Mouse (Mus musculus): ENCODE measurements at regions not wholly inside any gene's neighbourhood (a gene's known extent, or its start where the extent isn't known, plus 50 kb on each side); places are given as distances from the start of the nearest gene placed in this dataset.

DNA sequence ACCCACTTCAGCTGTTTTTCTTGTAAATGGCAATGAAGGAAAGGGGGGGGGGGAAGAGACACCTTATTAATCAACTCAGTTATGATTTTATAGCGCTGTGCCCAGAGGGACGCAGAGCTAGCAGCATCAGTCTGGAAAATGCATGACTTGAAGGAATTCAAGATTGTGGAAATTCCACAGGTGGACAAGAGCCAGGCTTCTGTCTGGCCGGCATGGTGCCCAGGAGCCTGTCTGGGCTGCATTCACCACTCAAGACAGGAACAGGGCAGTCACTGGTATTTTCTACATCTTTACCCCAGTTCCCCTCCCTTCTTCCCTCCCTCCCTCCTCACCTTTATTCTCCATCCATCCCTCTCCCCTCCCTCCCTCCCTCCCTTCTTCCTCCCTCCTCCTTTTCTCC lies 339.1 kb upstream of the Auts2 start:
- DNase-seq, result no peak

DNA sequence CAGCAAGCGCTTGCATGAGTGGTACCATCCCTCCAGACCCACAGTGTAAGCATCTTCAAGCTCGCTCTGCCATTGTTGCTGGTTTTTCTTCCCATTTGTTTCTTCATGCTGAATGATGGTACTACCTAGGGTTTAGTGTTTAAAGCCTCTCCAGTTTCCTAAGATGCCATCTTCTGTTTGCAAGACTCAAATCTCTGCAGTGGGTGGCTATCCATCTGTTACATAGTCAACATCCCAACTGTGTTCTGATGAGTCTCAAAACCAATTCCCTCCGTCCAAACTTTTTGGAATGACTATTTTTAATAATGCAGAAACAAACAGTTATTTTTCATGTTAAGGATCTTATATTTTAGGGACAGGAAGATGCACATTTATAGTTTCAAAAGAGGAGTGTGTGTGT lies 338.0 kb upstream of the Auts2 start:
- no peak for DNase-seq

DNA sequence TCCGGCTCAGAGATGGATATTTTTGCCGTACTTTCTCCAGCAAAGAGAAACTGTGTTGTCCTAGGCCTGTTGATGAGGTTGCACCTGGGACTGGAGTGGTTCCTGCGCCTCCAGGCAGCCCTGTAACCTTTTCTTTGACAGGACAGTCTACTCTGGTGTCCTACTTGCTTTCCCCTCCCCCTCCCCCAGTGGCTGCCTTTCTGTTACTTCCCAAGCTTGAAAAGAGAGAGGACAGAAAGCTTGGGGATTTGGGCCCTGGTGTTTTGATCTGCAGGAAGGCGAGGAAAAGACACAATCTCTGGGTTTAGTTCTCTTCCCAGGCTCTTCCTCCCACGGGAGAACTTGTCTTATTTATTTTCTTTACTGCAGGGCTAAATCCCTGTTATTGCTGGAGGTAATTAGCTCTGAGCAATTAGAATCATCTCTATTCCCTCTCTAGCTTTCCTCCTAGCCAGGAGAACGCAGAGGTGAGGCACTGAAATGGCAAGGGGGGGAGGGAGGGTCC lies 333.2 kb upstream of the Auts2 start:
- no peak for DNase-seq

DNA sequence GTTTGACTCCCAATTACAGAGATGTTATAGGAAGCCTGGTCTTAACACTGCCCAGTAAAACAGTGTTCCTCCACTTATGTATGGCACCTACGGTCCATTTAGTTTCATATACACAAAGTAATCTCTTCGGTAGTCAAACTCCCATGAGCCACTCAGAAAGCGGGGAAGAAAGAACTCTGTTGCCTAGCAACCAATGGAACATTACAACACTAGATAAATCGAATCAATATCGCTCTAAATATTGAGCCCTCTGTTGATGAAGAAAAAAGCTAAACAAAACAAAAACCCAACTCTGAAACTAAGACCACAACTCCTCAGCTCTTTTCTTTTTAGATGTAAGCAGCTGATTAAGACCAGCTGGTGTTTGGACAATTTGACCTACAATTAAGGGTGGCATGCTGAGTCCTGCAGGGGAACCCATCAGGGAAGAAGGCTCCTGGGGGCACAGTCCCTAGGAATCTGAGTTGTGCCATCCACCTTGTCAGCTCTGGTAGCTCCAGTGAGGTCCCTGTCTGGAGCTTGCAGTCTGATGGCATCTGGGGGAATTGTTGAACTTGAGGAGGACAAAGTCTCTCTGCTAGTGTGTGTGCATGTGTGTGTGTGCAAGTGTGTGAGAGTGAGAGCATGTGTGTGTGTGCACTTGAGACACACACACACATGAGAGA lies 315.8 kb upstream of the Auts2 start:
- DNase-seq, result no peak

DNA sequence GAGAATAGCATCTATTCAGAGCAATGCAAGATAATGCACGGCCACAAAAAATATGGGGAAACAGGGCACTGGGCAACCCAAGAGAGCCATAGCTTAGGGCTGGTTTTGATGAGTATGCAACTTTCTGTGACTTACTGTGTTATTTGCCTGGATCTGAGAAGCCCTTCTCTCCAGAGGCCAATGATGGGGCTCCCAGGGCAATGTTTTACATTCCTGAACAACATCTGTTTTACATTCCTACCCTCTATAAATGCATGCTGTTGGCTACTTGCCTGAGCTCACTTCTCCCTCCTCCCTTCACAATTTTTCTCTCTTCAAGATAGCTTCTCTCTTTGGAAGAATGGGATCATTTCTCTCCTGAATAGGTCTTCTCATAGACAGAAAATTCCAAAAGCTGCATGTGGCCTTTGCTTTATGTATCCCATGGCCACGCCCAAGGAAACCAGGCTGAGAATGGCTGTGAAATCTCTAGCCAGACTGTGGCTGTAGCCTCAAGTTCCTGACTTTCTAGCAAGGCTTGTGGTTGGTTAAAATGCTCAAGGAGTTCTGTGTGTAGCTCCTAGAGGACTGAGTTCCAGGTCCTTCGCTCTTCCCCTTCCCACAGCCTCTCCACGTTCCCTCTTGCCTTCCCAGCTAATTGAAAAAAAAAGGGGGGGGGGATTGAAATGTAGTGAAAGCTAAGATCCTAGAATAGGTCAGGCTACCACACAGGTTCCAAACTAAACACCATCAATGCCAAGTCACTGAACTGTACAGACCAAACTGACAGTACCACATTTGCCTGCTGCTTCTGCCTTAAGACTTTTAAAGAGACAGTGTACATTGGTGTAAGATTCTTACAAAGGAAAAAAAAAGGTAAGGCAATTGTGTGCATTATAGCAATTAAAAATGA lies 312.7 kb upstream of the Auts2 start:
- DNase-seq, result peak; percentile 2

DNA sequence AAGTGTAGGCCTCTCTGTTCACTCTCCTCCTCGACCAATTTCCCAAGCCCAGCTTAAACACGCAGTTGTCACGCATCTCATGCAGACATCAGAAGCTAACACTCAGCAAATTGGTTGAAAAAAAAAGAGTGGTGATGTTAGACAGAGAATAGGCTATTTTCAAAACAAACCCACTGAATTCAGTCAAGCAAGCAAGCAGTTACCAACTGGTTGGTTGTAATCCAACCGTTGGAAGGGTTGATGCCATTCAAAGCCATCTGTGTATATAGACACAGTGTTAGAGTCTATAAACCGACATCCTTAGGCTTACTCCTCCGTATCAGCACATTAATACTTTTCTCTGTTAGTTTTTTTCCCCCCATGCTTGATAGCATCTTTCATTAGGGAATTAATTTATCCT lies 307.6 kb upstream of the Auts2 start:
- no peak for DNase-seq

DNA sequence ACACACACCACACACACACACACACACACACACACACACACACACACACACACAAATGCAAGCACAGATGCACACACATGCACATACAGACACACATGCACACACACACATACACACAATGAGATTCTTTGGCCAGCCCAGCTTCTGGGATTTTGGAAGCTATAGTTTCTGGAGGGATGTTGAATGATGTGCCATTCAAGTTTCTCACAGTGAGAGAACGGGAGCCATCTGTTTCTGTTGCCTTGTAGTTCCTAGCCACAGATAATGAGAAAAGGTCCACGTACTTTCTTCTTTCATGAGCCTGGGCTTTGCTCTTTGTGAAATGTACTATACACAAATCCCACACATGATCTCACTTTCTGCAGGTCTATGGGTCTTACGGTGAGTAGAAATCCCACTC lies 304.9 kb upstream of the Auts2 start:
- DNase-seq, result no peak

DNA sequence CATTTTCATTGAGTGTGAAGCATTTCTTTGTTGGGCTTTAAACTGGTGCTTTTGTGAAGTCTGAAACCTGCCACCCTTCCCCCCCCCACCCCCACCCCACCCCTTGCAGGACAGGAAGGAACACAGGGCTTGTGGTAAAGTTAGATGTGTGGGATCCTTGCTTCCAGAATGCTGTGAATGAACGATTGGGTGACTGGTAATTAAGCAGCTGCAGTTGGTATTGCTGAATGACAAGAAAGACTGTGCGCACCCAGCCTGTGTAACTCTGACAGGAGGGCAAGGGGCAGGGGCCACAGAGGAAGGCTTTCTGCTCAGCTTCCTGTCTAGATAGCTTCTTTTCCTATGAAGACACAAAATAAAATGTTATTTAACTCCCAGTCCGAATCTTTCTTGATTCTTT lies 300.1 kb upstream of the Auts2 start:
- no peak for DNase-seq

DNA sequence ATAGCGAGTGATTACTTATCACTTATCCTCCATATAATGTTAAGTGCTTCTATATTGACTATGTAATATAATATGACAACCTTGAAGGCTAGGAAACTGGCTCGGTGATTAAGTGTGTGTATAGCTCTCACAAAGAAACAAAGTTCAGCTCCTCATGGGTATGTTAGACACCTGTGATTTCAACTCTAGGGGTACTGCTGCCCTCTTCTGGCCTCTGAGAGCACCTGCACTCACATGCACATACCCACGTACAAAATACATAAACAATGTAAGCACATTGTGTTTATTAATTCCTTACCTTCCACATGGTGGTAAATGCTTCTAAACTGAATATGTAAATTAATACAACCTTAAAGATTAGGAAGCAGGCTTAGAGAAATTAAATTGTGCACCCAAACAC lies 298.6 kb upstream of the Auts2 start:
- DNase-seq, result no peak

DNA sequence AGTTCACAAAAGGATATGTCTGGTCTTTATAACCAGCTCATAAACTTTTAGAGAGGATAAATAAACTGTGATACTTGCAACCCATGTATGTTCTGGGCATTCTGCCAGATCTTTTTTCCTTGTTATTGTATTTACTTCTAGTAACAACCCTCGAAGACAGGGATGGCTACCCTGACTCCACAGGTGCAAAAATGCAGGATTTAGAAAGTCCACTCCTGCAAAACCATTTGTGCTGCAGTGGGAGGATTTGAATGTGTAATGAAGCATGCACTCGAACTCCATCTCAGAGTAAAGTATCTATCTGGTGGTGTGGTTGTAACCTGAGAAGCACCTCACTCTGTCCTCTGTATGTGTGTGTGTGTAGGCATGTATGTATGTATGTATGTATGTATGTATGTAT lies 294.3 kb upstream of the Auts2 start:
- no peak for DNase-seq

DNA sequence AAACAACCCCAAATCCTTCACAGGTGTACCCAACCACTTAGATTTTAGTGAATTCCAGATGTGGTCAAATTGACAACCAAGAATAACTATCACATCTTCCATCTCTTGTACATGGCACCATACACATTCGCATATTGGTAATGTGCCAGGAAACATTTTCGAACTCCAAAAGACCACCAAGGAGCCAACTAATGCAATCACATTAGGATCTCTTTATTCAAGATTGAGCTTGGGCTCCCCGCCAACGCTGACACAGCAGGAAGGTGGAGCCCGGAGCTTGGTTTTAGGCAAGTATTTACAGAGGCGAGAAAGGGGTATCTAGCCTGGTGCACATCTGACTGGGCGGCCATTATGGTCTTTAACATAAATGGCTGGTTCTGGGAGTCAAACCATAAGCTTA lies 285.8 kb upstream of the Auts2 start:
- no peak for DNase-seq

DNA sequence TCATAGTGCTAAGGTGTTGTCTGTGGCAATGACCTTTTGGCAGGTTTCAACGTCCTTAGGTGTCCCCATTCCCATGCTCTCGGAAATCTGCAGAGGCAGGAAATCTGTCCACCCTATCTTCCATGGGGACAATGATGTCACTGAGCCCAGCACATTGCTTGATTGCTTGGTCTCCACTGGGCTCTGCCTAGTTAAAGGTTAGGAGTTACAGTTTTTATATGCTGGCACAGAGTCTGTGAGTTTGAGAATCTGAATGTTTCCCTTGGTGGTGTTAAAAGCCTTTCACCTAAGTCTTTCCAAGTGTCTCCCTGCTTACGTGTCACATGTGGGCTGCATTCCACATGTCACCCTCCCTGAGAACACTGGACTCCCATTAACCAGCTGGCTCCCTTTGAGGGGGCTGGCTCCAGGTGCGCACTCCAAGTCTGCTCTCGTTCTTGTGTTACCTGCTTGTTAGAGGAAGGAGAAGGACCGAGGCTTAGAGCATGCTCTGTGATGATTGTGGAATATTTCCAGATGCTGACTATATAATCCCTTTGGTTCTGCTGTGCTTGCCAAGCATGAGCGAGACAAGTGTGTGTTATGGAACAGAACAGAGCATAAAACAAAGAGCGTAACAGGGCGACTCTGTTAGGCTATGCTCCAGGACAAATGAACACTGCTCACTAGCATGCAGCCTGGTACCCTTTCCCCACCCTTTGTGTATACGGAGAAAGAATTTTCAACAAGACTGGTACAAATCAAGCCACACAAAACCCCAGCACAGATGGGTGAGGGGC lies 284.6 kb upstream of the Auts2 start:
- DNase-seq, result no peak

DNA sequence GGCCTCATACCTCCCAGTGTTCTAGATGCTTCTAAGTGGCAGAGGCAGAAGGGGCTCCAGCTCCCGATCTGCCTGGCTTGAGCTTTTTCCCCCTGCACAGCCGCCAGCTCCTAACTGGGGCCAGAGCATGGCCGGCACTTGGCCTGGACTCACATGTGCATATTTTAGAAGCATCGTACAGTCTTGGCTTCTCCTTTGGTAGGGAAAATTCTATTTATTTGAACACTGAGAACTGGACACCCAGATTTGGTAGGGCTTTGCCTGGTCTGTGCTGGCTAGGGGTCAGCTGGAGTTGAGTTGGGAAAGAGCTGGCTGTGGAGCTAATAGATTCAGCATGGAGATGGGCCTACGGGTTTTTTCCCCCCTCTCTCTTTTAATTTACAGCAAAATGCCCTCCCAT lies 282.9 kb upstream of the Auts2 start:
- DNase-seq, result no peak

DNA sequence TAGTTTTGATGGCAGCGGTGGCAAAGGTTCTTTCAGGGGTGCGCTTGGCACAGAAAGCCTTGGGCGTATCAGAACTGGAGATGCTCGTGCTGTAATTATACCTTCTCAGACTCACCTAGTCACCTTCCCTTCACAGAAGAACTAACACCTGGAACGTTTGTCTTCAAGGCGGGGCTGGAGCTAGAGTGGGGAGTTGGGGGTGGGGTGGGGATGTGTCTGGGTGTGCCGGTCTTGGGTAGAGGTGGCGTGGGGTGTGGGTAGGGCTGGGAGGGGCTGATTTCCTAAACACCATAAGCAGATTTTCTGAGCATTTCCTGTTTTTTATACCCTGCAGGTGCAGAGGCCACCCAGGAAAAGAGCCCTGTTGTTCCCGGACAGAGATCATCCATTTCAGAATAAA lies 274.5 kb upstream of the Auts2 start:
- no peak for DNase-seq

DNA sequence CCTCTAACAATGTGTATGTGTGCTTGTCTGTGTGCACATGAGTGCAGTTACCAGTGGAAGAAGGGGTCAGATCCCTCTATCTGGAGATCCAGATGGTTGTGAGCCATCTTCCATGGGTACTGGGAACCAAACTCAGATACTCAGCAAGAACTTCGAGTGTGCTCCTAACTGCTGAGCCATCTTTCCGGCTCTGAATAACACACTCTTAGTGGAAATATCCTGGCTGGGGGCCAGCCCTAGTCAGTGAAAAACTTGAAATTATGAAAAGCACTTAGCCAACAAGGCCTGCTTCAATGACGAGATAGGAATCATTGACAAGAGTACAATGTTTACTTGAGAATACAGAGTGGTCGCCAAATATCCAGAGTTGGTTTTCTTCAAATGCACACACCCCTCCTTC lies 266.0 kb upstream of the Auts2 start:
- DNase-seq, result no peak

DNA sequence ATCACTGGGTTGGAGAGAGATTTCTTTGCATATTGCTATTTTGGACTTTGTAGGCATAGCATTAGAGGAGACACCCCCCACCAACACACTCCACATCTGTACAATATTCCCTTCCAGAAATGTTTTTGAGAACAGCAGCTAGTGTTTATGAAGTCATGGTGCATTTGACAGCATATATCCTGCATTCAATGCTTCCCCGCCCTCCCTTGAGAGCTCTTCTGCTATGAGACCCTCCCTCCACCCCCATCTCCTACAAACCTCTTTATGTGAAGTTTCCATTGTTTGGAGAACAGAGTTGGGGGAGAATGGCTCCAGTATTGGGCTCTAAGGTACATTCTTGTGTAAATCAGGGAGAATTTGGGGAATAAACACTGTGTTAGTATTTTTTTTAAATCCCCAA lies 252.9 kb upstream of the Auts2 start:
- DNase-seq, result no peak

DNA sequence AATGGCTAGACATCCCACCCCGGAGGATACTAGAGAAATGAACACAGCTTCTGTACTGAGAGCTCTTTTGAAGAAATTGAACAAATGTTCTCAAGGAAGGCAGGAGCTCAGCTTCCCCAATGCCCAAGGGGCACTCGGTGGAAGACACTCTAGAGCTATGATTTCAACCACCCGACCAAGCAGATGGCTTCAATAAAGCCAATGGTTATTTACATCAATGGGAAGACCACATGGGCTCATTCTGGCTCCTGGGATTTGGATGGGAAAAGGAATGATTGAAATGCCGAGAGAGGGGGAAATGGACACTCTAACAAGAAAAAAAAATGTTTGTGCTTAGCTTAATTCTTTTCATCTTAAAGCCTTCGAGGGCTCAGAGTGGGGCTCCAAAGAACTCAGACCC lies 249.3 kb upstream of the Auts2 start:
- DNase-seq, result no peak

DNA sequence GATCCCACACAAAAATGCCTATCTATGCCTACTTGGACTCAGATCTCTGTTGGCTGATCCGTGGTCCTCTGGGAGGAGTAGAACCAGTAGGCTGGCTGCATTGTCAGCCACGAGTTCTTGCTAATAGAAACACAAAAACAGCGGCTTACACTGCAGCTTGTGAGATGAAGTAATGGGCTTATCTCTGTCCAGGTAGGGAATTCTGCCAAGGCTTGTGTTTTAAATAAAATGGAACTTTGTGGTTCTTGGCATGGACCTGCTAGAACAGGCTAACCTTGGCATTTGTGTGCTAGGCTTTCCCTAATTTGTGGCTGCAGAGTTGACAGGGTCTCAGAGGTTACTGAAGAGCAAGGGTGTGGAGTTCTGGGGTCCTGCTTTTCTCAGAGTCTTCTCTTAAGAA lies 242.1 kb upstream of the Auts2 start:
- DNase-seq, result no peak

DNA sequence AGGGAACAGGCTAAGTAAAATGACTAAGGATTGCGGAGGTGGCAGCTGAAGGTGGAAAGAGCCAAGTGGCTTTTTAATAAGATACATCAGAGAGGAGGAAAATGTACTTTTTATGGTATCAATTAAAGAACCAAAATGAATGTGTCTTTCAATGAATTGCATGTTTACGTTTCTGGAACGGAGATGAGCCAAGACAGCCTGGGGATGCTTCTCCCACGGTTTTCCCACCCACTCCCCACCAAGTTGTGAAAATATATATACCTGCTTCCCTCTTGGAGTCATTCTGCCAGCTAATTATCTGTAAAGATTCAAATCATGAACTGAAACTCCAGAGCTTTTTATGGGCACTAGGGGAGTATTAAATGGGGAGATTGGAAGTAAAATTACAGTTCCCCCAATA lies 241.6 kb upstream of the Auts2 start:
- DNase-seq, result no peak

DNA sequence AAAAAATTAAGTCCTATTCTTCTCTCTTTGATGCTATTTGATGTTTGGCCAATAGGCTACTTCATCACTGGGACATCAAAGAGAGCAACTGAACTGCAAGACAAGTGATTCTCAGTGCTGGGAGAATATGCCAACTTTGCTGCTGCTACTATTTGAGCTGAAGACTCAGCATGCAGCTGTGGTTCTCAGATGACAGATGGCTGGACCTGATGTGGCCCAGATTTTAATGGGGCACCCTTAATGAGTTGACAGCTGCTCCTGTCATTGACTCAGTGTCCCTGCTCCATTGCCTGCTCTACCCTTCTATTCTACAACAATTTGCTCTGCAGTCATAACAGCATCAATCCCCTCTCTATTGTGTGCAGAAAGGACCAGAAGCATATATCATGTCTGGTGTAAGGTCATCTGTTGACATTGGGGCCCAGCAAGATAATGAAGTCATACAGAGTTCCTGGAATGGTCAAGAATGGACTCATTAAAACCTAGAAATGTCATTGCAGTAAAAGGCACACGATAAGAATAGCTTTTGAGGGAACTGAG lies 231.1 kb upstream of the Auts2 start:
- no peak for DNase-seq

DNA sequence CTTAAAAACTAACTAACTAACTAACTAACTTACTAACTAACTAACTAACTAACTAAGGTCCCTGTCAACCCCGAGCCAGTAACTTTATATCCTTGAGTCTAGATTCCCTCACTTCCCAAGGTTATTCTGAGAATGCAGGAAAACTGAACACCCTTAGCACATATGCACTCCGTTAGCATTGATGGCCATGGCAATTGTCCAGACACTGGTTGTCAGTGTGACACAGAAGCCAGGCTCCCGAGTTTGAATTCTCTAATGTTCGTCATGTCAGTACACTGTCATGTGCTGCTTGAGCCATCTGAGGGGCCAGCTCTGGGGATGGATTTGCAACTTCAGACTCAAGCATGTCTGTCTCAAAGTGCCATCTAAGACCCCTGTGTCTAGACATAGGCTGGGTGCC lies 217.3 kb upstream of the Auts2 start:
- no peak for DNase-seq

DNA sequence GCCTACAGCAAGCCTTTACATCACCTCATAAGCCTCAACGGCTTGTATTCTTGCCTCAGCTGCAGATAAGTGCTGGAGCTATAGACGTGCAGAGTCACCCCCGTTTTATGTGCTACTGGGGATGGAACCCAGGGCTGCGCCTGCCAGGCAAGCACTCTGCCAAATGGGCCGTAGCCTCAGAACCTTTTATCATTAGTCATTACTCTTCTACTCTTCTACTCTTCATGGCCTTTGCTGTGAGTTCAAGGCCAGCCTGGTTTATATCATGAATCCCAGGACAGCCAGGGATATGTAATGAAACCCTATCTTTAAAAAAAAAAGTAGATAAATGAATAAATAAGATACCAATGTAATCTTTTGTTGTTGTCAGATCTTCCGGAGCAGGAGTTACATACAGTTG lies 216.6 kb upstream of the Auts2 start:
- no peak for DNase-seq

DNA sequence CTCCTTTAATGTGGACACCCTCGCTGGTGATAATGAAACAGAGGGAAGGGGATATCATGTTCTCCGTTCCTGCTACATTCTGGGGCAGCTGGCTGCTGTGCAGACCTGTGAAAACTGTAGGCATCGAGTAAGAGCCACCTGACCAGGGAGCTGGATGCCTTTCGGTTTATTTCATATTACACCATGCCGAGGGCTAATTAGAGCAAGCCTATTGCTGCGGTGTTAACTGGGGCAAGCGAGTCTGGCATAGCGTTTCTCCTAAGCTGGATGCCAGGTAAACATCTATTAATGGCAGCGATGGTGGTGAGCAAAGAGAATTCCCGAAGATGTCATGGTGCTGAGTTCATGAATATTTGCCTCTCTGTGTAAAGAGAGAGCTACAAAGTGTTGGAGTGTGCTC lies 215.8 kb upstream of the Auts2 start:
- no peak for DNase-seq

DNA sequence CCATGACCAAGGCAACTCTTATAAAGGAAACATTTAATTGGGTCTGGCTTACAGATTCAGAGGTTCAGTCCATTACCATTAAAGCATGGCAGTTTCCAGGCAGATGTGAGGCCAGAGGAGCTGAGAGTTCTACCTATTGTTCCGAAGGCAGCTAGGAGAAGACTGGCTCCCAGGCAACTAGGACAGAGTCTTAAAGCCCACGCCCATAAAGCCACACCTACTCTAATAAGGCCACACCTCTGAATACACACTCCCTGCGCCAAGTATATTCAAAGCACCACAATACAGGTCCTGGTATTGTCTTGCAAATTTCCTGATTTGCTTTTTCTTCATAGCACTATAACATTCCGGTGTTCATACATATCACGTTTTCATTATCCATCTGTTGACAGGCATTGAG lies 194.8 kb upstream of the Auts2 start:
- no peak for DNase-seq

All from kidney, adult 11 months (tissue).